Mouse (Mus musculus) naive thymus-derived CD4-positive, alpha-beta T cell, adult 5 months (primary cell): Measurements from ENCODE around the gene Tmem30c. TPM values are rescaled to one million over a fixed set of nuclear protein-coding genes. Genes with fewer than 3 reads are reported as not detected.

ENCODE experiments used
- polyA plus RNA-seq: library from polyadenylated mRNA; unstranded; fragments of 100-300 nt; shearing (Covaris generic); gene quantifications from one replicate; pipeline ENCODE4 v1.2.1, GENCODE M21; 2017

Gene Tmem30c
- not detected for polyA plus RNA-seq

GRCm38 (mm10) chr16:57292765-57293164, at the start of gene Tmem30c:
Tmem30c (minus strand) TSS chr16:57292865.

GRCm38 (mm10) chr16:57231089-57231936, 61.4 kb downstream of the Tmem30c start, which contains the start of gene Tbc1d23:
Tbc1d23 (minus strand) TSS chr16:57231504.

Other genes with a start within 250 kb of the Tmem30c start
- not detected for gene Tmem45a2, start 221.5 kb downstream of the Tmem30c start, polyA plus RNA-seq
- gene Tomm70a, start 171.2 kb downstream of the Tmem30c start, polyA plus RNA-seq: 46.0 TPM
- gene Nit2, start 125.5 kb downstream of the Tmem30c start, polyA plus RNA-seq: 29.4 TPM
- gene Tbc1d23, start 61.4 kb downstream of the Tmem30c start, polyA plus RNA-seq: 43.1 TPM
- gene Filip1l, start 60.2 kb upstream of the Tmem30c start, polyA plus RNA-seq: 31.2 TPM